Mouse (Mus musculus): ENCODE measurements around the gene Etv5. TPM values are rescaled to one million over a fixed set of nuclear protein-coding genes. Genes with fewer than 3 reads are reported as not detected.

The Etv5 gene
- total and polyA plus RNA-seq, 3 experiments: 15.6 to 84.7 (median 18.0) TPM

- ATAC-seq (ENCODE audit: extremely low read depth, insufficient number of reproducible peaks, low FRiP score, poor library complexity, severe bottlenecking) (no peak), DNase-seq (ENCODE audit: low spot score) (no peak)
- H3K4me3 ChIP-seq (ENCODE audit: low read depth, low read length): no peak overlapping the region
- H3K36me3 ChIP-seq (replicated peaks): peaks cover 35% of the 10 kb centered on the region
- no peak for TF ChIP-seq GATA2 (IDR thresholded peaks at IDR 0.05; ENCODE audit: borderline replicate concordance, low read depth, low read length)
- TF ChIP-seq POLR2AphosphoS5 (IDR thresholded peaks at IDR 0.05; ENCODE audit: insufficient replicate concordance, low read depth, low read length): no peak
- no peak for TF ChIP-seq CTCF (IDR thresholded peaks at IDR 0.05; ENCODE audit: low read depth, low read length)
- peaks cover 29% of the 10 kb centered on the region for H3K4me1 ChIP-seq (ENCODE audit: insufficient read depth, low read depth, low read length)
- H3K27me3 ChIP-seq (ENCODE audit: insufficient read depth, low read length): no peaks in the 10 kb centered on the region
- no peaks in the 10 kb centered on the region for H3K9me3 ChIP-seq (replicated peaks)
Measured at GRCm38 (mm10) chr16:22434530-22434929, 5.0 kb downstream of the Etv5 start.

- ATAC-seq (ENCODE audit: extremely low read depth, insufficient number of reproducible peaks, low FRiP score, poor library complexity, severe bottlenecking): no peak
- peaks cover 33% of the 10 kb centered on the region for H3K4me1 ChIP-seq (ENCODE audit: insufficient read depth, low read depth, low read length)
Measured at GRCm38 (mm10) chr16:22433944-22434343, 5.6 kb downstream of the Etv5 start.

GRCm38 (mm10) chr16:22431773-22432172 is 7.7 kb downstream of the Etv5 start:
- Histone ChIP-seq H3K9me3 (replicated peaks) (no peaks in the 10 kb centered on the region), H3K36me3 (replicated peaks) (peaks cover 58% of the 10 kb centered on the region), H3K4me1 (ENCODE audit: insufficient read depth, low read depth, low read length) (peaks cover 24% of the 10 kb centered on the region), H3K27me3 (ENCODE audit: insufficient read depth, low read length) (no peaks in the 10 kb centered on the region), H3K4me3 (ENCODE audit: low read depth, low read length) (no peak overlapping the region)
- peak; percentile 40 for DNase-seq (ENCODE audit: low spot score)
- peak; percentile 75 for ATAC-seq (ENCODE audit: extremely low read depth, insufficient number of reproducible peaks, low FRiP score, poor library complexity, severe bottlenecking)
- no peak for TF ChIP-seq POLR2AphosphoS5 (IDR thresholded peaks at IDR 0.05; ENCODE audit: insufficient replicate concordance, low read depth, low read length)

More at GRCm38 (mm10) chr16:22433944-22434343, 5.6 kb downstream of the Etv5 start:
- H3K4me3 ChIP-seq (ENCODE audit: low read depth, low read length): no peak overlapping the region
- no peak for TF ChIP-seq GATA2 (IDR thresholded peaks at IDR 0.05; ENCODE audit: borderline replicate concordance, low read depth, low read length)
- no peaks in the 10 kb centered on the region for H3K27me3 ChIP-seq (ENCODE audit: insufficient read depth, low read length)
- H3K36me3 ChIP-seq (replicated peaks): peaks cover 41% of the 10 kb centered on the region
- no peak for DNase-seq (ENCODE audit: low spot score)
- H3K9me3 ChIP-seq (replicated peaks): no peaks in the 10 kb centered on the region

GRCm38 (mm10) chr16:22431335-22431734 is 8.2 kb downstream of the Etv5 start:
- Histone ChIP-seq H3K9me3 (replicated peaks) (no peaks in the 10 kb centered on the region), H3K4me3 (ENCODE audit: low read depth, low read length) (no peak overlapping the region), H3K27me3 (ENCODE audit: insufficient read depth, low read length) (no peaks in the 10 kb centered on the region), H3K36me3 (replicated peaks) (peaks cover 61% of the 10 kb centered on the region), H3K4me1 (ENCODE audit: insufficient read depth, low read depth, low read length) (peaks cover 23% of the 10 kb centered on the region)
- no peak for TF ChIP-seq TAL1 (conservative IDR thresholded peaks at IDR 0.05; ENCODE audit: low read depth, low read length)
- TF ChIP-seq GATA1 (IDR thresholded peaks at IDR 0.05; ENCODE audit: borderline replicate concordance, low read length): no peak
- TF ChIP-seq POLR2AphosphoS5 (IDR thresholded peaks at IDR 0.05; ENCODE audit: insufficient replicate concordance, low read depth, low read length): no peak
- TF ChIP-seq GATA2 (IDR thresholded peaks at IDR 0.05; ENCODE audit: borderline replicate concordance, low read depth, low read length): no peak
- TF ChIP-seq CTCF (IDR thresholded peaks at IDR 0.05; ENCODE audit: low read depth, low read length): no peak
- DNase-seq (ENCODE audit: low spot score) (no peak), ATAC-seq (ENCODE audit: extremely low read depth, insufficient number of reproducible peaks, low FRiP score, poor library complexity, severe bottlenecking) (no peak)

- DNase-seq (ENCODE audit: low spot score) (no peak), ATAC-seq (ENCODE audit: extremely low read depth, insufficient number of reproducible peaks, low FRiP score, poor library complexity, severe bottlenecking) (no peak)
- peaks cover 67% of the 10 kb centered on the region for H3K36me3 ChIP-seq (replicated peaks)
- no peak overlapping the region for H3K4me3 ChIP-seq (ENCODE audit: low read depth, low read length)
- no peak for TF ChIP-seq GATA2 (IDR thresholded peaks at IDR 0.05; ENCODE audit: borderline replicate concordance, low read depth, low read length)
- TF ChIP-seq TAL1 (conservative IDR thresholded peaks at IDR 0.05; ENCODE audit: low read depth, low read length): no peak
- TF ChIP-seq CTCF (IDR thresholded peaks at IDR 0.05; ENCODE audit: low read depth, low read length): no peak
- no peak for TF ChIP-seq POLR2AphosphoS5 (IDR thresholded peaks at IDR 0.05; ENCODE audit: insufficient replicate concordance, low read depth, low read length)
- no peak for TF ChIP-seq GATA1 (IDR thresholded peaks at IDR 0.05; ENCODE audit: borderline replicate concordance, low read length)
- peaks cover 16% of the 10 kb centered on the region for H3K4me1 ChIP-seq (ENCODE audit: insufficient read depth, low read depth, low read length)
- no peaks in the 10 kb centered on the region for H3K9me3 ChIP-seq (replicated peaks)
- no peaks in the 10 kb centered on the region for H3K27me3 ChIP-seq (ENCODE audit: insufficient read depth, low read length)
Measured at GRCm38 (mm10) chr16:22430211-22430951, 9.1 kb downstream of the Etv5 start.

- no peak for TF ChIP-seq GATA1 (IDR thresholded peaks at IDR 0.05; ENCODE audit: borderline replicate concordance, low read length)
- TF ChIP-seq TAL1 (conservative IDR thresholded peaks at IDR 0.05; ENCODE audit: low read depth, low read length): no peak
- no peak for TF ChIP-seq GATA2 (IDR thresholded peaks at IDR 0.05; ENCODE audit: borderline replicate concordance, low read depth, low read length)
- TF ChIP-seq POLR2AphosphoS5 (IDR thresholded peaks at IDR 0.05; ENCODE audit: insufficient replicate concordance, low read depth, low read length): no peak
- TF ChIP-seq CTCF (IDR thresholded peaks at IDR 0.05; ENCODE audit: low read depth, low read length): no peak
- ATAC-seq (ENCODE audit: extremely low read depth, insufficient number of reproducible peaks, low FRiP score, poor library complexity, severe bottlenecking): no peak
- peaks cover 67% of the 10 kb centered on the region for H3K36me3 ChIP-seq (replicated peaks)
- no peak overlapping the region for H3K4me3 ChIP-seq (ENCODE audit: low read depth, low read length)
- peaks cover 16% of the 10 kb centered on the region for H3K4me1 ChIP-seq (ENCODE audit: insufficient read depth, low read depth, low read length)
- H3K9me3 ChIP-seq (replicated peaks): no peaks in the 10 kb centered on the region
- H3K27me3 ChIP-seq (ENCODE audit: insufficient read depth, low read length): no peaks in the 10 kb centered on the region
- DNase-seq (ENCODE audit: low spot score): no peak
Measured at GRCm38 (mm10) chr16:22429377-22429776, 10.1 kb downstream of the Etv5 start.

All from G1E (cell line).